Mouse (Mus musculus) kidney, postnatal 0 days (tissue): ENCODE results near the gene Tprn. TPM values are rescaled to one million over a fixed set of nuclear protein-coding genes. Genes with fewer than 3 reads are reported as not detected.
"Not testable (repeated sequence)": the region's sequence is repeated elsewhere in the genome, so short reads cannot be mapped to it uniquely, and the experiment has no call there.

Experiments used
- ATAC-seq: fragments of 200-750 bp; cut with Nextera tagmentation; replicated peaks from 2 replicates; pipeline ENCODE4 v1.8.0; 2017; ENCODE audit warnings: low read depth, moderate number of reproducible peaks, moderate TSS enrichment, moderate library complexity; ENCODE audit not compliant: low FRiP score
- DNase-seq: peaks from one replicate; pipeline ENCODE4 v3.0.0-alpha.2; 2016; ENCODE audit warnings: low spot score
- H3K27ac ChIP-seq: fragments of 300-500 bp; sonication (generic); 2 replicates; pipeline ENCODE4 v1.5.1; 2014; ENCODE audit warnings: mild to moderate bottlenecking
- H3K27me3 ChIP-seq: fragments of 300-500 bp; sonication (generic); 2 replicates; pipeline ENCODE4 v1.6.1; 2014; ENCODE audit warnings: low read length, mixed read lengths; ENCODE audit not compliant: insufficient read depth
- H3K36me3 ChIP-seq: fragments of 300-500 bp; sonication (generic); 2 replicates; pipeline ENCODE4 v1.6.1; 2014; ENCODE audit warnings: low read length, mixed read lengths; ENCODE audit not compliant: insufficient read depth
- H3K4me1 ChIP-seq: fragments of 300-500 bp; sonication (generic); replicated peaks from 2 replicates; pipeline ENCODE4 v1.6.1; 2014; ENCODE audit warnings: antibody characterized with exemption, low read length, mixed read lengths; ENCODE audit not compliant: insufficient read depth
- H3K4me2 ChIP-seq: fragments of 300-500 bp; sonication (generic); 2 replicates; pipeline ENCODE4 v1.6.1; 2014; ENCODE audit warnings: mild to moderate bottlenecking, low read length, moderate library complexity, mixed read lengths
- H3K4me3 ChIP-seq: fragments of 300-500 bp; sonication (generic); replicated peaks from 2 replicates; pipeline ENCODE4 v1.5.1; 2014; ENCODE audit warnings: low read depth, low read length
- H3K9ac ChIP-seq: fragments of 300-500 bp; sonication (generic); 2 replicates; pipeline ENCODE4 v1.6.1; 2014; ENCODE audit warnings: low read depth, low read length
- H3K9me3 ChIP-seq: fragments of 300-500 bp; sonication (generic); replicated peaks from 2 replicates; pipeline ENCODE4 v1.6.1; 2016; ENCODE audit warnings: low read length, inconsistent platforms, mixed read lengths
- CTCF ChIP-seq: IDR thresholded peaks from 2 replicates; pipeline ENCODE4 v1.5.1; 2016; ENCODE audit warnings: antibody characterized with exemption, low read depth, mild to moderate bottlenecking, moderate library complexity
- WGBS: fragments of 180-500 bp; shearing (Covaris S2); extraction: QIAGEN DNeasy Blood & Tissue Kit; methylation state at CpG from one replicate; pipeline ENCODE4 v1.1.7; 2014; 5-methylcytosine and 5-hydroxymethylcytosine counted together
- polyA plus RNA-seq: library from polyadenylated mRNA; unstranded; fragments of >200 nt; fragmentation: Nextera tagmentation; extraction: Ambion mirVana; gene quantifications from 2 replicates; pipeline ENCODE4 v1.2.1, GENCODE M21; 2015

Tprn gene
- polyA plus RNA-seq, 1 experiment from 2014 or later = 17.1 TPM

GRCm38 (mm10) chr2:25246183-25247072 is 16.0 kb upstream of the Tprn start, which contains the start of gene AL732309.1:
AL732309.1 (minus strand) TSS chr2:25246863.
- Histone ChIP-seq H3K36me3 (peaks cover 23% of the 10 kb centered on the region), H3K9ac (no peak within 1 kb of the TSS), H3K27me3 (no peaks in the 10 kb centered on the region), H3K4me2 (no peak within 1 kb of the TSS), H3K4me1 (peaks cover 9% of the 10 kb centered on the region; the same call in 1 of the 2 replicates), H3K9me3 (no peaks in the 10 kb centered on the region), H3K27ac (no peak within 1 kb of the TSS), H3K4me3 (no peak within 1 kb of the TSS)
- DNase-seq (no peak), ATAC-seq (no peak)
- no peak for TF ChIP-seq CTCF
- 83% methylated on average over 10 of the region's 10 CpGs for WGBS

- WGBS = 93% methylated on average over 1 of the region's 1 CpGs
- H3K27ac ChIP-seq = no peak overlapping the region
- peaks cover 26% of the 10 kb centered on the region for H3K36me3 ChIP-seq
- ATAC-seq (no peak), DNase-seq (no peak)
- H3K4me3 ChIP-seq = no peak overlapping the region
- H3K4me1 ChIP-seq = peaks cover 6% of the 10 kb centered on the region
- no peaks in the 10 kb centered on the region for H3K27me3 ChIP-seq
- peak; percentile 65 for TF ChIP-seq CTCF
- no peaks in the 10 kb centered on the region for H3K9me3 ChIP-seq
- H3K4me2 ChIP-seq = no peak overlapping the region
- no peak overlapping the region for H3K9ac ChIP-seq
These were observed 10.1 kb upstream of the Tprn start for GRCm38 (mm10) chr2:25252331-25252730.

GRCm38 (mm10) chr2:25255284-25255779 is 7.1 kb upstream of the Tprn start, which contains the start of gene Tmem203:
Tmem203 (plus strand) TSS chr2:25255439.
- H3K4me2 ChIP-seq = peak within 1 kb of the TSS; percentile 98
- H3K27me3 ChIP-seq = no peaks in the 10 kb centered on the region
- no peaks in the 10 kb centered on the region for H3K9me3 ChIP-seq
- peak within 1 kb of the TSS; percentile 74 for H3K9ac ChIP-seq
- peak within 1 kb of the TSS; percentile 89 for H3K27ac ChIP-seq
- H3K36me3 ChIP-seq = peaks cover 14% of the 10 kb centered on the region; the same call in 1 of the 2 replicates
- peak; percentile 94 for DNase-seq
- H3K4me1 ChIP-seq = peaks cover 6% of the 10 kb centered on the region
- WGBS = under 1% methylated on average over 39 of the region's 39 CpGs
- ATAC-seq = peak; percentile 90
- peak within 1 kb of the TSS; percentile 99 for H3K4me3 ChIP-seq
- no peak for TF ChIP-seq CTCF

- ATAC-seq, H3K9me3 ChIP-seq, H3K27me3 ChIP-seq, H3K27ac ChIP-seq, H3K36me3 ChIP-seq, H3K4me1 ChIP-seq: not testable (repeated sequence)
- Histone ChIP-seq H3K4me2 (peak overlapping the region; percentile 98), H3K9ac (peak overlapping the region; percentile 74; the same call in 1 of the 2 replicates), H3K4me3 (peak overlapping the region; percentile 99)
- DNase-seq = peak; percentile 54
- WGBS = 53% methylated on average over 11 of the region's 12 CpGs
- TF ChIP-seq CTCF = peak; percentile 62
These were observed 5.8 kb upstream of the Tprn start for GRCm38 (mm10) chr2:25256443-25257109.

GRCm38 (mm10) chr2:25257250-25257649 is 5.2 kb upstream of the Tprn start:
- 90% methylated on average over 5 of the region's 5 CpGs for WGBS
- DNase-seq, H3K4me3 ChIP-seq, ATAC-seq, H3K27me3 ChIP-seq, H3K27ac ChIP-seq, H3K4me2 ChIP-seq, H3K4me1 ChIP-seq, H3K36me3 ChIP-seq, H3K9ac ChIP-seq, H3K9me3 ChIP-seq: not testable (repeated sequence)

GRCm38 (mm10) chr2:25258887-25259286 is 3.5 kb upstream of the Tprn start:
- ATAC-seq (no peak), DNase-seq (no peak)
- no peaks in the 10 kb centered on the region for H3K9me3 ChIP-seq
- no peaks in the 10 kb centered on the region for H3K27me3 ChIP-seq
- peak; percentile 63 for TF ChIP-seq CTCF
- peaks cover 17% of the 10 kb centered on the region for H3K4me1 ChIP-seq
- H3K4me3 ChIP-seq = no peak overlapping the region
- H3K4me2 ChIP-seq = no peak overlapping the region
- no peaks in the 10 kb centered on the region for H3K36me3 ChIP-seq
- H3K27ac ChIP-seq = no peak overlapping the region
- H3K9ac ChIP-seq = no peak overlapping the region
- 62% methylated on average over 2 of the region's 2 CpGs for WGBS
